Mouse (Mus musculus) gastrocnemius, postnatal 10 days (tissue): ENCODE measurements around the gene Gpx2. TPM values are rescaled to one million over a fixed set of nuclear protein-coding genes. Genes with fewer than 3 reads are reported as not detected.
"Not testable (repeated sequence)": the region's sequence is repeated elsewhere in the genome, so short reads cannot be mapped to it uniquely, and the experiment has no call there.

ENCODE experiments used
- DNase-seq: peaks from one replicate; pipeline ENCODE4 v3.0.0; 2021; ENCODE audit warnings: mixed read lengths
- total RNA-seq, 2 experiments: library from RNA; stranded (reverse); gene quantifications; 2 replicates each; pipeline ENCODE4 v1.2.3; 2021

Gpx2 gene
- total RNA-seq, 2 experiments from 2014 or later = not detected

DNA sequence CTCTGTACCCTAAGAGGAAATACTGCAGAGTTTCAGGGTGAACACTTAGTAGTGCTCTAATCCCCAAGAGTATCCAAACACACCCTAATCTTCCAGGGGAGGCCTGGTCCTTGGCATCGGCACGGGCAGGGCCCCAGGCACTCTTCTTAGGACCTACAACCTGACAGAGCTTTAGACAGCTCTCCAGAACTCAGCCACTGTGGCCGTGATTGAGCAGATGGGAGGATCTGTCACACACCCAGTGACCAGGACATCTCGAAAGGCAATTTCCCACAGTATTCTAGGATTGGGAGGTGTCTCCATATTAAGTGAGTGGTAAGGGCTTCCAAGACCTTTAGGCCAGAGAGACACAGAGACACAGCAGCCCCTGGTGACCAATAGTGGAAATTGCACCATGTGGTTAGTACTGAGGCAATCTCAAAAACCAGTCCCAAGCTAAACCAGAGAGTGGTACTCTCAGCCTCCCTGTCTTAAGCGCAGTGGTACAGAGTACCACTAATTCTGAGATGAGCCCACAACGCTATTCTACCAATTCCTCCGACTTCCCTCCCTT, 8.4 kb upstream of the Gpx2 start:
- DNase-seq = peak; percentile 33

DNA sequence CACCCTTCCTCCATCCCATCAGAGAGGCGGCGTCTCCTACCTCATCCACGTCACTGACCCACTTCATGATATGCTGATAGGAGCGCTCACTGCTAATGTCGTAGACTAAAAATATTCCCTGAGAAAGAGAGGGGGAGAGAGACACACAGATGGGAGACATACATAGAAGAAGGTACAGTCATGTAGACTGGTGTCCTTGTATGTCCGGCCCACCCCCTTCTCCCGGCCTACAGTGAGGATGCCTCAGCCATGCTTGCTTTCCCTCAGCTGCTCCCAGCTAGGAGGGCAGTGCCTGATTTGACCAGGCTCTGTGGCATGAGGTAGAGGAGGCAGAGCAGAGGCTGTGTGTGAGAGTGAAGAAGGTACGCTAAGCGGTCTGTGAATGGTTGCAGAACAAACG, 7.7 kb upstream of the Gpx2 start:
- no peak for DNase-seq

DNA sequence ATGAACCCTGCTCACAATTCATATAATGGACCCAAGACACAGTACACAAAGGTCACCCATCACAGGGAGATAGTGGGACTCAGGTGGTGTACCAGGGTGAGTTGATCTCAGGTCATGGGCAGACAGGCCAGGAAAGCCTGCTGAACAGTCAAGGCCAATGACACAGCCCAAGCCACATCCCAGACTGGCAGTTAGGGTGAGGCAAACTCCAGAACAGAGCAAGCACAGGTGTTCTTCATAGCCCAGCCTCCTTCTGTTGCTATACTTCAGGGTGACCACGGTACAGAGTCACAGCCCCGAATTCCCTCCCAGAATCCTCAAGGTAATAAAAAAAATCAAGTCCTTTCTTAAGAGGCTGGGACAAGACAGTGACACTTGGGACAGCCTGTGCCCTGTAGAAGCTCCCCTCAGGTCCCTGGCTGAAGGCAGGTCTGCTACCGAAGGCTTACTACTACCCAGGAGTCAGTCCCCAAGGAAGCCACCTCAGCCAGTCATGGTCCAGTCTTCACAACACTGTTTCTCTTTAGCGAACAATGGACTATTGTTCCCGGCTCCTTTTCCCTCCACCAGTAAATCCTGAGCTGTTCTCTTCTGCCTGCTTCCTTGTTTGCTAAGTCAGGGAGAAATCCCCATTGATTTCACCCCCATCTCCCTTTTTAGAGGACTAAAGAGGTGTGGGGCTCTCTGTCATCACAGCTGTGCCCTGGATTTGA, 2.8 kb upstream of the Gpx2 start:
- DNase-seq = no peak

DNA sequence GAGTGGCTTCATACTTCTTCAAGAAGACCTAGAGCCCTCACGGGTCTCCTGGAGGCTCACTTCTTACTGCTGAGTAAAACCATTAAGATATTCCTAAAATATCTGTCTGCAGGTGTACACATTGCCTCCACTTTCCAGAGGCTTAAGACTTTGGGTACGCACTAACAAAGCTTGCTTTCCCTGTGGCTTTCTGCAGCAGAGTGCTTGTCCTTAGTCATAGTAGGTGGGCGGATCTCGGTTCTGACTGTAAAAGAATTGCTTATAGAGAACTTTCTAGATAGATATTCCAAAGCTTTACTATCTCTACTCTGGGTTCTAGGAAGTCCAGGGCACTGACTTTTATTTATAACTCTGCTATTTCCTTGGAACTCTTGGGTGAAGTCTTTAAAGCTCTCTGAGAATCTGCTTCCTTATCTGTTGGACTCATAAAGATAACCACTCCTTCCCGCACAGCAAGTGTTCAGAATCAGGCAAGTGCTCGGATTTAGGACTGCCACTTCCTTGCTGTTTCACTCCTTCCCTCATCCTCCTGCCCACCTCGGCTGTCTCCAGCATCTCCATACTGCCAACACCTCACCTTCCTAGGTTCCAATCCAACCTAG, 1.7 kb upstream of the Gpx2 start:
- DNase-seq = no peak

DNA sequence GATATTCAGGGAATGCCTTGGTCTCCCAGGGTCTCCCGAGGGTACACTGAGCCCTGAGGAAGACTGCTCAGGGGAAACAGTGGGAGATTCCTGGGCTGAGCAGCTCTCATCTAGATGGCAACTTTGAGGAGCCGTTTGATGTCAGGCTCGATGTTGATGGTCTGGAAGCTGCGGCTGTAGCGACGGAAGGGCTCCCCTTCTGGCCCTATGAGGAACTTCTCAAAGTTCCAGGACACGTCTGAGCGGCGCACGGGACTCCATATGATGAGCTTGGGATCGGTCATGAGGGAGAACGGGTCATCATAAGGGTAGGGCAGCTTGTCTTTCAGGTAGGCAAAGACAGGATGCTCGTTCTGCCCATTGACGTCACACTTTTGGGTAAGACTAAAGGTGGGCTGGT, 2.8 kb downstream of the Gpx2 start:
- not testable (repeated sequence) for DNase-seq

DNA sequence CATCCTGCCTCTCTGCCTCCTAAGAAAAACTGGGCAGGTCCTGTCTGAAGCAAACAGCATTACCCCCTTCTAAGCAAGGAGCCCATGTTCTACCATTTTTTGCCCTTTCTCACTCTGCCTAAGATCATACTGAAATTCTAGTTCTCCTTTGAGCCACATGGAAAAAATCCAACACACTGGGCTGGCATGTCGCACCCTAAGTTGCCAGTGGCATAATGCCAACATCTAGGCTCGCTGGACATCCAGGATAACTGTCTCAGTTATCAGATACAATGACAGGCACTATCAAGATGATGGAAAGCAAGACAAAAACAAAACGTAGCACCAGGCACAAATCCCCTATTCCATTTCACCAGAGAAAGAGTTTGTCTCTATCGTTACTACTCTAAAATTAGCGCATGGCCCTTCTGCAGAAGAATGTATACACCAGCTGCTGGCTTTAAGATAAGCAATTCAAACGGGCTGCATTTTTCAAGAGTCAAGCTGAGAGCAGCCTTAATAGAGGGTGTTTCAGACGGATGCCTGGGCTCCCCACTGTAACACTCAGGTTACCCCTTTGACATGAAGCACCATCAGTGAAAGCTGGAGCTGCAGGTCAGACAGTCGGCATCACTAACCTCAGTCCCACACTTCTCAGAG, 4.8 kb downstream of the Gpx2 start:
- DNase-seq = no peak

DNA sequence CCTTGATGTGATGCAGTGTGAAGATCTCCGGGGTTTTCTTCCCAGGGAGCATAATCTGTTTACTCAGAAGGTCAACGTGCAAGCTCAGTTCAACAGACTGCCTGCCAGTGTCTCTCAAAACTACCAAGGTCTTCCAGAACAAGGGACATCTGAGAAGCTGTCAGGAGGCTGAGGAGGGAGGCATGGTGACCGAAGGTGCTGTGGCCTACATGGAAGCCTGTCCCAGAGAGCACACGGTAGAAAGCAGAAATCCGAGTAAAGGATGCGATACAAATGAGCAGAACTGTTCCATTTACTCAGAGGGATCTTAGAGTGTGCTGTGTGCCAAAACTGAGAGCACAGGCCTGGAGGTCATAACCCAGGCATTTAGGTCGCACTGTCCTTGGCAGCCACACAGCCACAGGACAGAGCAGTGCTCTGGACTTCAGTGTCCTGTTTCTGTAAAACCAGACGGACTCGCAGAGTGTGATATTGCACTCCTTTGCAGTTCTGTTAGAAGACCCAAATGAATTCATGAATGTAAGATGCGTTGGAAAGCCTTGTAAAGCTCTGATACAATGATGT, 11.2 kb downstream of the Gpx2 start:
- no peak for DNase-seq

DNA sequence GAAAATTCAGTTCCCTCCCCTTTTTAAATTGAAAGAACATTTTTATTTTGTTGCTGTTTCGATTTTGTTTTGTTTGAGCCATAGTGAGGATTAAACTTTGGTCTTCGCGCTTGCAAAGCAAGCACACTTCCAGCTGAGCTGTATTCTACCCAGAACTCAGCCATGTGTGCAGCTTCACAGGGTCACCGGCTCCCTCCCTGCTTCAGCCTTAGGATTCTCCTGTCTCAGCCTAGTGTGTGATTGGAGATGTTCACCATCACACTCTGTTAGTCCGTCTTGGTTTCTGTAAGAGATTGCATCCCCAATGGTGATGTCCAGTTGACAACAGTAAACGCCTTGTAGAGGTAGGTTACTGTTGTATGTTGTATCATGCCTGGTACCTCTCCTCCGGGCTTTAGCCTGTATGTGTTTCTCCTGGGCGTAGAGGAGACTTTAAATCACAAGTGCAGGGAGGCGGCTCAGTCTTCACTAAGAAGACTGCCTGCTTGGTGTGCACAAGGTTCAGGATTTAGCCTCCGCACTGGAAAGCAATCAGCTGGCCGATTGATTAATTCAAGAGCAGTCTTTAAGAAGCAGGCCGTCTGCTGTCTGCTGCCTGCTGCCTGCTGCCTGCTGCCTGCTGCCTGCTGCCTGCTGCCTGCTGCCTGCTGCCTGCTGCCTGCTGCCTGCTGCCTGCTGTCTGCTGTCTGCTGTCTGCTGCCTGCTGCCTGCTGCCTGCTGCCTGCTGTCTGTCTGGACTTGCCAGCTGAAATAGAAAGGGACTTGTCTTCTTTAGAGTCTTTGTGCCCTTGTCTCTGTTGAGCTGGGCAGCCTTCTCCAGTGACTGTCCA, 14.5 kb downstream of the Gpx2 start:
- DNase-seq = no peak

DNA sequence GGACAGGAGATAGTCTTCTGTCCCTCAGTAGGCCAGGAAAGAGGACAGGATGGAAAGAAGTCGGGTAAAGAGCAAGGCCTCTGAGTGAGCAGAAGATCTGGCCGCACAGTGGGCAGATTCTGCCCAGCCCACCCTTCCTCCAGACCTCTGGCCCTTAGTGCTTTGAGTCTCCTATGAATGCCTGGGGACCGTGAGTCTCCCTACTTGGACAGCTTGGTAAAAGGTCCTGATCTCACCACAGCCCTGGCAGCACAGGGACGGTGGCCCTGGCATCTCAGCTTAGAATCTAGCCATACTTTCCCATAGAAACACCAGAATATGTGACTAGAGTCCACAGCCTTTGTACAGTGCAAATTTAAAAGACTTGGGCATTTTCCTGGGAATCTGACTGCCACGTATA, 15.4 kb downstream of the Gpx2 start:
- no peak for DNase-seq

DNA sequence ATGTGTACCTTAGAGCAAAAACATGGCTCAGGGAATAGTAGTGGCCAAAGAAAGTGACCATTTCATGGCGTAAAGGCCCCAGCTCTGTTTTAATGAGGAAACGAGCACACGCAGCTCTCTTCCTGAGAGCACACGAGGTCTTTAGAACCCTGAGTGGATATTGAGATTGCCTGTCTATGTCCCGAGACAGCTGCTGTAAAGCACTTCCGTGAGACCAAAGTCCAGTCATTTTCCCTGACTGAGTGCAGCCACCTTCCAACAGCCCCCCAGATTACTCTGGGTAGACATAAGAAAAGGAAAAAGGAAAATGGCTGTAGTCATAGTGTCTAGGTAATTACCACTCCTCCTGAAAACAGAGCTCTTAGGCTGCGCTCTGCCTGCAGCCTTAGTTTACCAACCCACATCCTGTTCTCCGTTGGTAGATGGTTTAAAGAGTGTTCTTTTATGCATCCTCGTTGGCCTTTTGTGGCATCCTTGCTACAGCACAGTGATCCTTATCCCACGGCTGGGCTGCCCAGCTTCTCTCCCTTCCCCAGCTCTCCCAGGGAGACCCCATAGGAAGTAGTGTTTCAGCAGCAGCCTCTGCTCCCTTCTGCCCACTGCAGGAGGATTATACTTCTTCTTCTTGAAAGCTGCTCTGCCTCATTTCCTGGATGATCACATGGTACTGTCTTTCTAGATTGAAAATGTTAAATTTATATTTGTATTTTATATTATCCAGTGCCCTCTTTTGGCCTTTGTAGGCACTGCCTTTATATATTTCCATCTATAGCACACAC, 16.9 kb downstream of the Gpx2 start:
- DNase-seq = no peak

DNA sequence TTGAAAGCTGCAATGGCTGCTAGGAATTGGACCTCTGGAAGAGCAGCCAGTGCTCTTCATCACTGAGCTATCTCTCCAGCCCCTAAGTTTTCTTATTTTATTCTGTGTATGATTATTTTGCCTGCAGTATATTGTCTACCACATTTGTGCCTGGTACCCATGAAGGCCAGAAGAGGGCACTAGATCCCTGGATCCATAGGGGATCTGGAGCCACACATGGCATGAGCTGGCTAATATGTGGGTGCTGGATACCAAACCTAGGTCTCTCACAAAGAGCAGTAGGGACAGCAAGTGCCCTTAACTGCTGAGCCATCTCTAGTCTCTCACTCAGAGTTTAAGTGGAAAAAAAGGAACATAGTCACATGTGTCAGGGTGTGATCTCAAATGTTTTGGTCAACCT, 17.5 kb downstream of the Gpx2 start:
- DNase-seq = no peak

DNA sequence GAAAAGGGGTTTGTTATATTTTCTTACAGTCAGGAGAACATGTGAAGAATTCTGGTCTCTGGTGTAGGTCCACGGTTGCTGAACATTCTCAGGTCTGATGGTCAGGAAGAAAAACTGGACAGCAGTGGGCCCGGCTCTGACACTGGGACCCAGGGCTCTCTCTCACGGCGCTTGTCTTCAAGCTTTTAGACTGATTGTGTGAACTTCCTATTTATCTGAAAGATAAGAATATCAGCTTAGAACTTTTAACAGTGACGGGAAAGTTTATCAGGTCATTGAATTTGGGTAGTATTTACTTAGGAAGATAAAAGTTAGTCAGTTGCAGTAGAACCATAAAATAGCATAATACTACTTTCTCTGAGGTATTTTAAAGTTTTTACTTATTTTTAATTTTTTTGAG, 18.5 kb downstream of the Gpx2 start:
- no peak for DNase-seq

DNA sequence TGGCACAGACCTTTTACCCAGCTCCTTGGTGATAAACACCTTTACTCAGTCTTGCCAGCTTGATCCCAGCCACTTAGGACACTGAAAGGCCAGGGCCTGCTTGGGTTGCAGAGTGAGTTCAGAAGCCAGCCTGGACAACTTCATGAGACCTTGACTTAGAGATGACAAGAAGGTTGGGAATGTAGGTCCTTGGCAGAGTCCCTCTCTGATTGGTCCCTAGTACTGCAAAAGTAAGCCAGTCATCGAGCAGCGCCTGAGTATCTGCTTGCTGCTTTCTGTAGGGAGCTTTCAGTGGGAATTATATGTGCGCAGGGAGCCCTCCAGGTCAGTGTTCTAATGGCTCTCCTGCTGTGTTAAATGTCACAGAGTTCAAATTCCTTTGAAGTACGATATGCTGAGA, 20.2 kb downstream of the Gpx2 start:
- DNase-seq = no peak

DNA sequence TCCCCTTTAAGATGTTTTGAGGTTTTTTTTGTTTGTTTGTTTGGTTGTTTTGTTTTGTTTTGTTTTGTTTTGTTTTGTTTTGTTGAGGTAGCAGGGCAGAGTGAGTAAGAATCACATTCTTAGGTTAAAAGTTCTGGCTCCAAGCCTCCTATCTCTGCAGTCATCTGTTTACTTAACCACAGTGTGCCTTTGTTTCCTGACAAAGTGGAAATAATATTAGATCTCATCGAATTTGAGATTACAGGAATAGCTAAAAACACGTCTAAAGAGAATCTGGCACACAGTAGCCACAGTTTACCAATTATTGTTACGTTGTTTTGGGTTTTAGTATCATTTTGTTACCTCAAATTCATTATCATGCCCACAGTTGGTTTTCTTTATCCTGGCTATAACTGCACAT, 20.7 kb downstream of the Gpx2 start:
- no peak for DNase-seq

DNA sequence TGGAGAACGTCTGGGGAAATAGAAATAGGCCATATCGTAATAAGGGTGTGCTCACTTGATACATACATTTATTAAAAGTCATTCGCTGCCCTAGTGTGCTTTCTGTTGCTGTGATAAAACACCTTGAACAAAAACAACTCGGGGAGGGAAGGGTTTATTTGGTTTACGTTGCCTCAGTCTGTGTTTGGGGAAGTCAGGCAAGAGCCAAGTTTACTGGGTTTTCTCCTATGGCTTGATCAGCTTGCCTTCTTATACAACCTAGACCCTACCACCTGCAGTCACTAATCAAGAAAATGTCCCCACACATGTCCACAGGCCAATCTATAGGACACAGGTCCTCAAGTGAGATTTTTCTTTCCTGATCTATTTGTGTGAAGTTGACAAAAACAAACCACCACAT, 23.8 kb downstream of the Gpx2 start:
- no peak for DNase-seq

DNA sequence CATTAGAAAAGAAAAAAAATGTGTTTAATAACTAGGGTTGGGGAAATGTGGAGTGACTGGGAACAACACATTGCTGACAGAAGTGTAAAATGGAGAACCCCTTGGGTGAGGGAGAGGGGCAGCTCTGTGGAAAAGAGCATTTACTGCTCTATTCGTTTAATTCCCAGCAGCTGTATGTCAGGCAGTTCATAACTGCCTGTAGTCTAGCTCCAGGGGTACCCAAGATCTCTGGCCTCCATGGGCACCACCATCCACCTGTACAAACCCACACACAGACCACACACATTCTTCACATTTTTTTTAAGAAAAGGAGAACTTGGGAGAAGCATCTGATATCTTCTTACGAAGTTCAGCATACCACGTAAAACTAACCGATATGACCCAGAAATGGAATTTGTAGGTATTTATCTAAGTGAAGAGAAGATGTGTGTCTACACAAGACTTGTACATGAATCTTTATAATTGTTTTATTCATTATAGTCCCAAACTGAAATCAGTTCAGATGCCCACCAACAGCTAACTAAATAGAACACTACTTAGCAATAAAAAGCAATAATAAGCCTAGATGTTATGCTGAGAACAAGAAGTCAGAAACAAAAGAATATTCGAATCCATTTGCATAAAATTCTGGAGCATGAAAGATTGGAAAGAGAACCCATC, 24.4 kb downstream of the Gpx2 start:
- no peak for DNase-seq

DNA sequence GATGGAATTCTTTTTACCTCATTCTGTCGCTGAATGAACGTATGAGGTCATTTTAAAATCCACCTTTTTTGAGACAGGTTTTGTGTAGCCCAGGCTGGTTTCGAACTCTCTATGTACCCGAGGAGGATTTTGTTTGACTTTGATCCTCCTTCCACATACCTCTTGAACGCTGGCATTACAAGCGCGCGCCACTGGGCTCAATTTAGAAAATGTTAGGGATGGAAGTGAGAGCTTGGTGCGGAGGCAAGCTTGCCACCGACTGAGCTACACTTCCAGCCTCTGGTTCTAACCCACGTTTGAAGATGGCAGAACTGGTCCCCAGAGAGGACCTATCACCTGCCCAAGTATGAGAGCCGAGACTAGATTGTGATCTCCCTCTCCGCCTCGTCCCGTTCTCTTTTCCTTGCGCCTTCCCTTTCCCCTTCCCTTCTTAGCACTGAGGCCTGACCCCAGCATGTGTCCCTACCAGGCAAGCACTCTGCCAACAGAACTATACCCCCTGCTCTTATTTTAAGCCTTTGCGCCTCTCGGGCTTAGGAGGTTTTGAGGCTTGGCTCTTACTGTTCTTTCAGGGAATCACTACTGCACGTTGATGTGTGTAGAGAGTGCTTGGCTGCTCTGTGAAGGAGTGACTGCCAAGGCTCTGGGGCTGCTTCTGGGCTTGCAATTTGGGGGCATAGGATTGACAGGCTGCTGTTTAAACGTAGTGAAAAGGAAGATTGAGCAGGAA, 29.3 kb downstream of the Gpx2 start:
- peak; percentile 19 for DNase-seq

DNA sequence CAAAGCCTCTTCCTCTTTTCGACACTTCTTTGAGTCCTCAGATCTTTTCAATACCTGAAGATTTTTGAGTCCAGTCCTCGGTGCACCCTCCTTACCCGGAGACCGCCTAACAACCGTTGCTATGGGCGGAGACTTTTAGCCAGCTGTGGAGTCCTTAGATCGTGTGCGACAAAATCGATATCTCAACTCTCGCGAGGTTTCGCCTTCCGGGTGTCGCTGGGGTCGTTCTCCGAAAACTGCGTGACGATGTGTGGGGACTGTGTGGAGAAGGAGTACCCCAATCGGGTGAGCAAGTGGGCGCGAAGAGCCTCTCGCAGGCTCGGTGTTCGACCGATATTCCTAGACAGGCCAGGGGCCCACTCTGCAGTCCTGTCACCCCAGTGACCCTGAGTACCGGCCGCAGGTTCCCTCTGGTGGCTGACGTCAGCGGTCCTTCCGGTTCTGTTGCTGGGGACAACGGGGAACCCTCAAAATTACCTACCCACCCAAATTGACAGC, 30.0 kb downstream of the Gpx2 start, which contains the start of the genes Churc1 and Fntb:
Churc1 (plus strand) TSS at position 185 of the 498 bp plus-strand sequence.
Fntb (plus strand) TSS at position 236 of the 498 bp plus-strand sequence.
- peak; percentile 86 for DNase-seq

DNA sequence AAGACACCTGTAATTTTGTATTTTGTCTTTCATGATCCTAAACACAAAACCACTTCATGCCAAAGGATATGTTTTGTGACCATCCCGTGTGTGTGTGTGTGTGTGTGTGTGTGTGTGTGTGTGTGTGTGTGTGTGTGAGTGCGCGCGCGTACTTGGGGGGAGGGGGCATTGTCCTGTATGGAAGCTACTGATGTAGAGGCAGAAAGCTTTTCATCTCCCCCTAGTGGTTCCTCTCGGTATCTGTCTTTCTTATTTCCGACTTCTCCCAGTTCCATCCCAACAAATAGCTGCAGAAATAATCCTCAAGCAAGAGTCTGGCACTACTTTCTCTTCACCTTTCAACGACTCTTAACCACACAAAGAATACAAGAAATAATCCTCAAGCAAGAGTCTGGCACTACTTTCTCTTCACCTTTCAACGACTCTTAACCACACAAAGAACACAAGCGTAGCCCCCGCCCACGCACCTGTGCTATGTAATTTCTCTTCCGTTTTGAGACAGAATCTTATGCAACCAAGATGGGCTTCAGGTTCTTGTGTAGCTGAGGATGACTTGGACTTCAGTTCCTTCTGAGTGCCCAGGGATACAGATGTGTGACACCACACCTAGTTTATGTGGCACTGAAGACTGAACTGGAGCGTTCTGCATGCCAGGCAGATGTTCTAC, 42.6 kb downstream of the Gpx2 start:
- no peak for DNase-seq
